Mouse (Mus musculus): ENCODE results near the gene Hfm1. TPM values are rescaled to one million over a fixed set of nuclear protein-coding genes. Genes with fewer than 3 reads are reported as not detected.

The Hfm1 gene
- 1 to 10 TPM; 1.2 to 1.8 TPM for total RNA-seq (2021)
- long read RNA-seq, experiment 1: 0 reads
- long read RNA-seq, experiment 2, partial matches to known transcripts: 0 of 1 reads
- long read RNA-seq, experiment 2, other reads (novel, unspliced or antisense): 1 of 1 reads

- DNase-seq (ENCODE audit: extremely low spot score in 1 of 2, low spot score in 2 of 2): peak; percentile 77 to 79
- TF ChIP-seq CTCF (IDR thresholded peaks at IDR 0.05): no peak
- peak within 1 kb of the TSS; percentile 60 for H3K4me3 ChIP-seq
- peak within 1 kb of the TSS; percentile 81 for H3K27ac ChIP-seq
- intact Hi-C loops (cut with DNase I): no loop called here
Observed at GRCm38 (mm10) chr5:106925488-106926368, at the start of gene Hfm1. Hfm1 (minus strand) TSS chr5:106926321.

- Histone ChIP-seq H3K4me3 (no peak overlapping the region), H3K27ac (no peak overlapping the region)
- no peak; the same call in none of the 2 replicates for TF ChIP-seq CTCF (IDR thresholded peaks at IDR 0.05)
- intact Hi-C loops (cut with DNase I): no loop called here
- no peak for DNase-seq (ENCODE audit: extremely low spot score in 1 of 2, low spot score in 2 of 2)
Observed at GRCm38 (mm10) chr5:106973883-106974282, 47.8 kb upstream of the Hfm1 start.

DNA sequence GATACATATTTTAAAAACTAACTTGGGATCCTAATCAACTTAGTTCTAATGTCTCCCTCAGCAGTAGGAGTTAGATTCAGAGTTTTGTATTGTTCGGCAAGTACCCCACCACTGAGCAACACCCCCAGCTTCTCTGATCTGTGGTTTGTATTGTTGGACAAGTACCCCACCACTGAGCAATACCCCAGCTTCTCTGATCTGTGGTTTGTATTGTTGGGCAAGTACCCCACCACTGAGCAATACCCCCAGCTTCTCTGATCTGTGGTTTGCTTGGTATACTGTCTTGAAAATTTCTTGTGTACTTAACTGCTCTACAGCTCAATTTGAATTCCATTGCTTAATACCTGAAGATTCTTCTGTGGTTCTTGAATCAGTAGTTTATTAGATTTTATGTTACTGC is 41.5 kb upstream of the Hfm1 start:
- Histone ChIP-seq H3K4me3 (no peak overlapping the region), H3K27ac (no peak overlapping the region)
- intact Hi-C loops (cut with DNase I): loop anchor here (5.0 kb wide), 1 partner anchor 105 kb away; no protein-coding TSS in a partner anchor
- DNase-seq (ENCODE audit: extremely low spot score in 1 of 2, low spot score in 2 of 2): no peak
- TF ChIP-seq CTCF (IDR thresholded peaks at IDR 0.05): no peak

GRCm38 (mm10) chr5:106966443-106966842 is 40.3 kb upstream of the Hfm1 start:
- no peak; the same call in 1 of the 2 replicates for TF ChIP-seq CTCF (IDR thresholded peaks at IDR 0.05)
- intact Hi-C loops (cut with DNase I): loop anchor here (5.0 kb wide), 1 partner anchor 104 kb away; no protein-coding TSS in a partner anchor
- no peak overlapping the region for H3K4me3 ChIP-seq
- no peak for DNase-seq (ENCODE audit: extremely low spot score in 1 of 2, low spot score in 2 of 2)
- H3K27ac ChIP-seq: no peak overlapping the region

GRCm38 (mm10) chr5:106964513-106965014 is 38.4 kb upstream of the Hfm1 start:
- DNase-seq (ENCODE audit: extremely low spot score in 1 of 2, low spot score in 2 of 2): no peak

DNA sequence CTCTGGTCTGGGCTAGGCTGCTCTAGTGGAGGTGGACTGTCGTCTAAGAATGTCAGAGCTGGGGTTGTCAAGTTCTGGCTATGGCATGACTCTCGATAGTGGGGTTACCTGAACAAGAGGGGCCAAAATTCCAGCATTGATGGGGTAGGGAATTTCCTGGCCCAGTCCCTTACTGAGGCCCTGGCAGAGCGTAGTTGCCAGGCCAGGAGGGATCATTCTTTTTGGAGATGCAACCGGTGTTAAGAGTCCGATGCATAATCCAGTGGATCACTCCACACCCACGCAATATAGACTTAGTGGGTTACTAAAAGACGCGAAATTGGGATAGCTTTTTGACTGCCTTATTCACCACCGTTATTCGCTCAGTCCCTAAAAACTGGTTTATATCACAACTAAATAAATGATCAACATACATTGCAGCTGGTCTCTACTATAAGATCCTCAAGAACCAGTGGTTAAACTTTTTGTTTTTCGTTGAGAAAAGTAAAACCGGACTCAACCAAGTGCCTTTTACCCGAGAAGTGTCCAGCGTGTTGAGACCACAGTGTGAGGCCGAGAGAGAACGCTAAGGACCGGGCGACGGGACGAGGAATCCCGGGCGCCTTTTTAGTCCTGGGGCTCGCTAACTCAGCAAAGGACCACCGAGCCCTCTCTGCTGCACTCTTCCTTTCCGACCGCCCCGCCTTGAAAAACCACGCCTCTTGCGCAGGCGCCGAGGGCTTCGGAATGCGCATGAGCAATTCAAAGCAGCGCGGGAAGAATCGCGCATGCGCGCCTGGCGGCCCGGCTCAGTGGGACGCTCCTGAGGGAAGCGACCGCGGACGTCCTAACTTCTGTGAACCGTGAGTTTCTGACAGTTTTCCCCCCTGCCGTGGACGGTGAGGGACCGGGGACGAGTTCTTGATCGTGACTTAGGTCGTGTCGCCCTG is 37.7 kb upstream of the Hfm1 start, which contains the start of gene Cdc7:
Cdc7 (plus strand) TSS at position 739 of the 929 bp plus-strand sequence.
- peak within 1 kb of the TSS; percentile 69 for H3K4me3 ChIP-seq
- TF ChIP-seq CTCF (IDR thresholded peaks at IDR 0.05): peak; percentile 1; the same call in 1 of the 2 replicates
- H3K27ac ChIP-seq: peak within 1 kb of the TSS; percentile 80
- peak; percentile 90 to 91 for DNase-seq (ENCODE audit: extremely low spot score in 1 of 2, low spot score in 2 of 2)
- intact Hi-C loops (cut with DNase I): no loop called here

More at GRCm38 (mm10) chr5:106964513-106965014, 38.4 kb upstream of the Hfm1 start:
- H3K27ac ChIP-seq: peak overlapping the region; percentile 80
- TF ChIP-seq CTCF (IDR thresholded peaks at IDR 0.05): no peak
- intact Hi-C loops (cut with DNase I): loop anchor here (5.0 kb wide), 1 partner anchor 102 kb away; no protein-coding TSS in a partner anchor
- peak overlapping the region; percentile 69 for H3K4me3 ChIP-seq

DNA sequence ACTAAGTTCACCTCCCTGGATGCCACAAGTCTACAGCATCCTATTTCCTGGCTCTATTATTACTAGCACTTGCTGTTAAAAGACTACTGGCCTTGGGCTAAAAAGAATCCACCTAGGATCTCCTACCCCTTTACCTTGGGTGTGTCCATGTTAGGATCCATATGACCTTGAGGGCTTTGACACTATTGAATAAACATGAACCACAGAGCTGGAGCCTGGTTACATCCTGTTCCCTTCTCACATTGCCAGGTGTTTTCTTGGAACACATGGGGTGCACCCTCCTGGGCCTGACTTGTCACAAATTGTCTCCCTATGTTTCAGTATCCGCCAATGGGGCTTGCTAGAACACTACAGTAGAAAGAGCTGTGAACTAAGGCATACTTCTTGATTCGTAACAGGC is 34.3 kb upstream of the Hfm1 start:
- DNase-seq (ENCODE audit: extremely low spot score in 1 of 2, low spot score in 2 of 2): no peak
- no peak for TF ChIP-seq CTCF (IDR thresholded peaks at IDR 0.05)
- intact Hi-C loops (cut with DNase I): no loop called here
- H3K4me3 ChIP-seq: no peak overlapping the region
- no peak overlapping the region for H3K27ac ChIP-seq

DNA sequence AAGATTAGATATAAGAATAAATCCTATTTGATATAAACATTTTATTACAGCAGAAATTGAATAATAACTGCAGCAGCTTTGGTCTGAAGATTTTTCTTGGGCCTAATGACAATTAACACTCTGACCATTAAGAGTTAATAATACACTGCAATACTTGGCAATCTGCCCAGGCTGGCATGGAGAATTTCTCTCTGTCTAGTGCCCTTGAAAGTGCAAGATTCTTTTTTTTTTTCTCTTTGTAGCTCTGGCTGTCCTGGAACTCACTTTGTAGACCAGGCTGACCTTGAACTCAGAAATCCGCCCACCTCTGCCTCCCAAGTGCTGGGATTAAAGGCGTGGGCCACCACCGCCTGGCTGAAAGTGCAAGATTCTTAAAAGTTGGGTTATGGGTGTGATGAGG is 32.9 kb upstream of the Hfm1 start:
- no peak for DNase-seq (ENCODE audit: extremely low spot score in 1 of 2, low spot score in 2 of 2)

DNA sequence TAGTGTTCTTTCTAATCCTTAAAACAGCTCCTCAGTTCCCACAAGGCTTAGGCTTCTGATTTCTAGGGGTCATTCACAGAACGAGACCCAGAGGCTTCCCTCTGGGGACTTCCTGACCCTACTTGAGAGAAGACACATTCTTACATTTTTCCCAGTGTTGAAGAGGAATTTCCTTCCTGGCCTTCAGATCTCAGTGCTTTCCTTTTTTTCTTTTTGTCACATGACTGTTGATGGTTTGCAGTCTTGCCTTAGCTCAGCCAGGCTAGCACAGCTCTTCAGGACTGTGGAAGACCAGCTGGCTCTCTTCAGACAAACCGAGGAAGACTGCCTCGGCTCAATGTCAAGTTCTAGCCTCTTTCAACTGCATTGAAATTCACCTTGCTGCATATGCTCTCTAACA is 30.3 kb upstream of the Hfm1 start:
- no peak overlapping the region for H3K27ac ChIP-seq
- no peak overlapping the region for H3K4me3 ChIP-seq
- no peak for DNase-seq (ENCODE audit: extremely low spot score in 1 of 2, low spot score in 2 of 2)
- intact Hi-C loops (cut with DNase I): no loop called here
- TF ChIP-seq CTCF (IDR thresholded peaks at IDR 0.05): no peak

More for the DNA sequence above, 32.9 kb upstream of the Hfm1 start:
- no peak overlapping the region for H3K4me3 ChIP-seq
- no peak for TF ChIP-seq CTCF (IDR thresholded peaks at IDR 0.05)
- H3K27ac ChIP-seq: no peak overlapping the region
- intact Hi-C loops (cut with DNase I): no loop called here

DNA sequence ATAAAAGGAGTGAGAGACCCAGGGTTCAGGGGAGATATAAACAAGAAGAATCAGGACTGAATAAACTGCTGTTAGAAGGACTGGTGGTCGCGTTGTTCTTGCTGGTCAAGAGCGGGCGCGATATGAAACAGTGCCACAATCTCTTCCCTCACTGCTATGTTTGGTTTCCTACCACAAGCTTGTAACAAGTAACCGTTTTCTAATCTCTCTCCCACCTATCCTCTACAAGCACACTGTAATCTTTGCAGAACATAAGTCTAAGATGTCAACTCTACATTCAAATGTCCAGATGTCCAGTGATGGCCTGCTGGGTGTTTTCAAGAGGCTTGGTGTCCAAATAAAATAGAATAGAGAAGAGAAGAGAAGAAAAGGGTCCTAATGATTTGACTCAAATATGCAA is 22.6 kb upstream of the Hfm1 start:
- intact Hi-C loops (cut with DNase I): no loop called here
- Histone ChIP-seq H3K27ac (no peak overlapping the region), H3K4me3 (no peak overlapping the region)
- no peak for TF ChIP-seq CTCF (IDR thresholded peaks at IDR 0.05)
- DNase-seq (ENCODE audit: extremely low spot score in 1 of 2, low spot score in 2 of 2): no peak

DNA sequence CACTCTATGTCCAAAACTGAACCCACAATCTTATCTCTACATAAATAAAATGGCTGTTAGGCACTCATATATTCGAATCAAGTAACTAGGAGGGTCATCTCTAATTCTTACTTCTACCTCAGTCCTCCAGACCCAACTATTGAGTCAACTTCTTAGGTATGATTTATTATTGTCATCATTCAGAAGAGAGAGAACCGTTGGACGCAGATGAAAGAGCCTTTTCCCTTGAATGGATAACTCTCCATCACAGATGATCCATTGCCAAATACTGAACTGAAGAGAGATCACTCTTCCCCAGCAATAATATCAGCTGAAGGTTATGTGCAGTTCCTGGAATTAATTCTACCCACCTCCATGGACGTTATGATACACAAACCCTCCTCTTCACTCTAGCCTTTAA is 20.2 kb upstream of the Hfm1 start:
- intact Hi-C loops (cut with DNase I): no loop called here

More for the DNA sequence above, 20.2 kb upstream of the Hfm1 start:
- no peak for TF ChIP-seq CTCF (IDR thresholded peaks at IDR 0.05)
- H3K27ac ChIP-seq: no peak overlapping the region
- H3K4me3 ChIP-seq: no peak overlapping the region
- DNase-seq (ENCODE audit: extremely low spot score in 1 of 2, low spot score in 2 of 2): no peak
